Mouse (Mus musculus) testis, adult 2 months (tissue): ENCODE measurements at regions not wholly inside any gene's neighbourhood (a gene's known extent, or its start where the extent isn't known, plus 50 kb on each side); places are given as distances from the start of the nearest gene placed in this dataset.

Experiments
- CTCF ChIP-seq: fragments of 200-500 bp; IDR thresholded peaks from 2 replicates; pipeline ENCODE4 v1.5.1; 2012; ENCODE audit warnings: low read depth, mild to moderate bottlenecking, inconsistent platforms, low read length, moderate library complexity; ENCODE audit not compliant: control insufficient read depth, insufficient read depth, insufficient replicate concordance
- POLR2A ChIP-seq: fragments of 200-500 bp; IDR thresholded peaks from 2 replicates; pipeline ENCODE4 v1.6.1; 2012; ENCODE audit warnings: low read depth, mild to moderate bottlenecking, inconsistent platforms, low read length, moderate library complexity; ENCODE audit not compliant: control insufficient read depth

DNA sequence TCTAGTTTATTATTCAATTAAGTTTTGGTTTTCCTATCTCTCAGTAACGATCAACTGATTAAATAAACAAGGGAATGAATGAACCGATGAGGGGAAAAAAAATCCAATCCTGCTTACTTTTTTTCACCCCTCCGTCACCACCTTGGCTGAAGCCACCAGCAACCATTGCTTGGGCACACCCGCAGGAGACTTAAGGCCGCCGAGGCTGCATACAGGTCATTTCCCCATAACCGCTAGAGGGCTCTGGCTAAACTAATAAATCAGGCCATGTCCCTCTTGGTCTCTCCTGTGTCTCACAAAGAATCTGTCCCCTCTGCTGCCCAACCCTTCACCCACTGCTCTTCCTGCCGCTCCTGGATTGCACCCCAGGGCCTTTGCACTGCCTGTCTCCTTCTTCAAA is 136.3 kb downstream of the Rbm19 start:
- no peak for TF ChIP-seq POLR2A
- TF ChIP-seq CTCF = peak; percentile 12; the same call in 1 of the 2 replicates
